Mouse (Mus musculus) heart, adult 2 months (tissue): Measurements from ENCODE around the gene Sdr39u1. TPM values are rescaled to one million over a fixed set of nuclear protein-coding genes. Genes with fewer than 3 reads are reported as not detected.

Experiments
- DNase-seq, 2 experiments: peaks; one replicate each; pipeline ENCODE4 v3.0.0; 2021
- H3K27ac ChIP-seq: fragments of 200-600 bp; 2 replicates; pipeline ENCODE4 v1.8.1; 2022
- H3K27me3 ChIP-seq: fragments of 200-500 bp; 2 replicates; pipeline ENCODE4 v1.6.1; 2012; ENCODE audit warnings: mild to moderate bottlenecking, low read length, inconsistent platforms, mixed read lengths; ENCODE audit not compliant: control insufficient read depth, insufficient read depth
- H3K36me3 ChIP-seq: fragments of 200-500 bp; 2 replicates; pipeline ENCODE4 v1.6.1; 2012; ENCODE audit warnings: low read length, inconsistent platforms; ENCODE audit not compliant: control insufficient read depth, insufficient read depth
- H3K4me1 ChIP-seq: fragments of 200-500 bp; 2 replicates; pipeline ENCODE4 v1.6.1; 2011; ENCODE audit warnings: low read length; ENCODE audit not compliant: control insufficient read depth, insufficient read depth
- H3K4me3 ChIP-seq: fragments of 200-600 bp; 2 replicates; pipeline ENCODE4 v1.8.1; 2022
- H3K79me2 ChIP-seq: fragments of 200-500 bp; replicated peaks from 2 replicates; pipeline ENCODE4 v1.6.1; 2012; ENCODE audit warnings: mild to moderate bottlenecking, inconsistent platforms, low read length, moderate library complexity, mixed read lengths; ENCODE audit not compliant: control insufficient read depth, insufficient read depth
- H3K9ac ChIP-seq: fragments of 200-500 bp; 2 replicates; pipeline ENCODE4 v1.6.1; 2012; ENCODE audit warnings: low read depth, mild to moderate bottlenecking, control low read depth, inconsistent platforms, low read length, mixed read lengths
- CTCF ChIP-seq: fragments of 200-600 bp; IDR thresholded peaks from 2 replicates; pipeline ENCODE4 v1.8.1; 2022; ENCODE audit warnings: antibody characterized with exemption, mild to moderate bottlenecking, moderate library complexity
- EP300 ChIP-seq: fragments of 200-500 bp; IDR thresholded peaks from 2 replicates; pipeline ENCODE4 v1.6.1; 2011; ENCODE audit warnings: low read depth, low read length, control low read depth; ENCODE audit not compliant: insufficient read depth
- POLR2A ChIP-seq: fragments of 200-500 bp; IDR thresholded peaks from 2 replicates; pipeline ENCODE4 v1.6.1; 2011; ENCODE audit warnings: mild to moderate bottlenecking, low read depth, low read length, control low read depth; ENCODE audit not compliant: insufficient read depth
- WGBS: fragments of 180-500 bp; shearing (Covaris S2); methylation state at CpG from one replicate; pipeline ENCODE4 v1.1.7; 2018; 5-methylcytosine and 5-hydroxymethylcytosine counted together
- intact Hi-C: fragments of 180-260 bp; cut with DNase I; formaldehyde crosslinking; loops from one replicate; pipeline ENCODE4 v1.15.1; 2025
- polyA plus RNA-seq: library from polyadenylated mRNA; depleted of rRNA; stranded (reverse); fragments of >200 nt; gene quantifications from 2 replicates; pipeline ENCODE4 v1.2.3, GENCODE M21; 2012
- total RNA-seq, 2 experiments: library from RNA; stranded (reverse); gene quantifications; 2 replicates each; pipeline ENCODE4 v1.2.3; 2021

Sdr39u1 gene
- total and polyA plus RNA-seq, 3 experiments = 112 to 142 (median 127) TPM

DNA sequence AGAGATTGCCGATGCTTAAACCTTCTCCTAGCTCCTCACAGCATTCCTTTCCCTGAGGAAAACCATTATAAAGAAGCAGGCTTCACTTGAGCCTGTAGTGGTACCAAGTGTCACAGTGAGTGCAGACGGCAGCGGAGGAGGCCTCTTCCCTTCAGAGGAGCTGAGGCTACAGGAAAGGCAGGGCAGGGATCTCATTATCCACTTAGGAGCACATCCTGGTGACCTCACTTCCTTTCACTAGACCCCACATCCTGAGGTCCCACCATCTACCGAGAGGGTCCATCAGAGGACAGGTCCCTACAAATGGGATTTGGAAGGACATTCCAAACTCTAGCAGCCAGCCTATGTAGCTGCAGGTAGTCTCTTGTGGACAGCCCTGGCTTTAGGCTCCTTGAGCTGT, 42.5 kb downstream of the Sdr39u1 start:
- peak overlapping the region; percentile 20; the same call in 1 of the 2 replicates for H3K4me3 ChIP-seq
- intact Hi-C loops = no loop called here
- 36% methylated on average over 4 of the region's 4 CpGs for WGBS
- peak overlapping the region; percentile 12; the same call in 1 of the 2 replicates for H3K27ac ChIP-seq
- peak overlapping the region; percentile 14; the same call in 1 of the 2 replicates for H3K9ac ChIP-seq
- no peak for TF ChIP-seq EP300
- TF ChIP-seq POLR2A = 0 out of 2 replicates have a peak, but pooled peaks have one; percentile 19
- TF ChIP-seq CTCF = no peak
- 0 out of 2 replicates have a peak, but pooled peaks cover 3% of the 10 kb centered on the region for H3K79me2 ChIP-seq
- peaks cover 11% of the 10 kb centered on the region for H3K4me1 ChIP-seq
- no peaks in the 10 kb centered on the region for H3K27me3 ChIP-seq
- no peak for DNase-seq
- no peaks in the 10 kb centered on the region for H3K36me3 ChIP-seq

DNA sequence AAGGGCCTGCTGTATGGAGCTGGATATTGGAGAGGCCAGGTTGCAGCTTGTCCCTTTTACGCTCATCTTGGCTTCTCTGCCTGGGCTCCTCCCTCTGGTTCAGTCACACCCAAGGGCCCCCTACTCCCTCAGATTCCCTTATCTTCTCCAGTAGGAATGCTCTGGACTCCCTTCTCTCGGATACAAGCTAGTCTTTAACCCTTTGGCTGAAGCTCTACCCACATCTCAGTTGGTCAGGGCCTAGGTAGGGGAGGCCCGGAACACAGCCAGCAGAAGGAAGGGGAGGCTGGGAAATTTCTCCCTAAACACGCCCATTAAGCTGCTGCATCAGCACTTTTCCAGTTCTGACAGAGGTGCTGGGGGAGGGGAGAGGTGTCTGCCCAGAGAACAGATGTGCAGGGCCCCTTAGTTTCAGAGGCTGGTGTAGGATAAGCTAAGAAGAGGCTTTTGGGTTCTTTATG, 45.0 kb downstream of the Sdr39u1 start:
- Histone ChIP-seq H3K27me3 (no peaks in the 10 kb centered on the region), H3K9ac (peak overlapping the region; percentile 86), H3K79me2 (0 out of 2 replicates have a peak, but pooled peaks cover 3% of the 10 kb centered on the region), H3K27ac (peak overlapping the region; percentile 82), H3K36me3 (no peaks in the 10 kb centered on the region), H3K4me3 (peak overlapping the region; percentile 71), H3K4me1 (peaks cover 11% of the 10 kb centered on the region)
- intact Hi-C loops = no loop called here
- DNase-seq = peak; percentile 47 to 49
- TF ChIP-seq POLR2A (no peak), CTCF (no peak), EP300 (no peak)
- 21% methylated on average over 4 of the region's 4 CpGs for WGBS

DNA sequence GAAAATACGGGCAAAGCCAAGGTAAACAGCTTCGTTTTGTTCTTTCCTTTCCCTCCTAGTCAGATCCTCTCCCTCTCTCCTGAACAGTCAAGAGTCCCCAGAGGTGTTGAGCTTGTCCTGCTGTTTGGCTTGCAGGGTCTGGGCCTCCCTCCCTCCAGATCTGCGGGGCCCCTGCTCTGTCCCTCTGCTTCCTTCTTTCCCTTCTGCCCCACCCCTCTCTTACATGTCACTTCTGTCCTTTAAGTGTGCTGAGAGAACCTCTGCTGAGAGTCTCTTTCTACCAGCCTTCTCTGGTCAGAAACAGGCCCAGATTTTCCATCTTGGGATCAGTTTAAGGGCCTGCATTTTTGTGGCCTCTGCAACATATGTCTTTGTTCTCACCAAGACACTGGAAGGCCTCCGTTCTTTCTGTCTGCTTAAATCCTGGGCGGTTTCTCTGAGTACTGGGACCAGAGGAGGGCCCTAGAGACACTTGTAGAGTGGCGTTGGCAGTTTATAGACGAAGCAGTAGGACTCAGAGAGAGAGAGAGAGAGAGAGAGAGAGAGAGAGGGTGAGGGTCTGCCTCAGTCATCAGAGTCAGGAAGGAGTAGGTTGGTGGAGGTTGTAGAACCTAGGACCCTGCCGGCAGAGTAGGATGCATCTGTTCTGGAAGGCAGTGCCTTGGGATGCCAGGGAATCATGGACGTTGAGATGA, 45.5 kb downstream of the Sdr39u1 start:
- H3K4me3 ChIP-seq = peak overlapping the region; percentile 71
- peak overlapping the region; percentile 82 for H3K27ac ChIP-seq
- peak in 1 of 2 experiments; percentile 55 for DNase-seq
- 14% methylated on average over 9 of the region's 9 CpGs for WGBS
- no peak for TF ChIP-seq EP300
- H3K79me2 ChIP-seq = 0 out of 2 replicates have a peak, but pooled peaks cover 3% of the 10 kb centered on the region
- H3K9ac ChIP-seq = peak overlapping the region; percentile 86
- intact Hi-C loops = no loop called here
- H3K27me3 ChIP-seq = no peaks in the 10 kb centered on the region
- H3K36me3 ChIP-seq = no peaks in the 10 kb centered on the region
- H3K4me1 ChIP-seq = peaks cover 11% of the 10 kb centered on the region

DNA sequence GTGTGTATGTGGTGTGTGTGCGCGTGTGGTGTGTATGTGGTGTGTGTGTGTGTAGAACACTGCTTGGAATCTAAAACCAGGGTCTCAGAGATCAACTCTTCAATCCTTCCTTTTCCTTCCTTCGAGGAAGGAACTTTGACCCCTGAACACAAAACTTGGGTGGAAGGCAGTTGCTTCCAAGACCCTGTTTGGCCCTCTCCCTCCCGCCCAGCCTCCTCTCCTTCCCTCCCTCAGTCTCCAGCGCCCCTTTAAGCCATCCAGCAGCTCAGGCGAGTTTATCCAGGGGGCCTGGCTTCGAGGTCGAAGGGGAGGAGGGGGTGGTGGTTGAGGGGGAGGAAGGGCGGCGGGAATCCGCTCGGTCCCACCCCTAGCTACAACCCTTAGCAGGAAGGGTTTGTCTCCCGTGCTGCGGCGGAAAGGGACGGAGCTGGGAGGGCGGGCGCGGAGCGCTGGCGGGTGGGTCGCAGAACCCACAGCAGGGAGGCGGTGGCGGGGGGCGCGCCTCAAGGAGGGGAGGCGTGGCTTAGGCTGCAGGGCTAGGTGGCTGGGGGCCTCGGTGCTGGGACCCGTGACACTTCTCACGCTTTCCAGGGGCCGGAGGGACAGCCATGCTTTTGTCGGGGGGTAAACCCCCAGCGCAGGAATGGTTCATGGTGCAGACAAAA, 46.3 kb downstream of the Sdr39u1 start, which contains the start of gene Nynrin:
Gene Nynrin (plus strand): TSS at position 390 of the 665 bp plus-strand sequence.
- Histone ChIP-seq H3K4me3 (peak within 1 kb of the TSS; percentile 71), H3K9ac (peak within 1 kb of the TSS; percentile 86), H3K27ac (peak within 1 kb of the TSS; percentile 82), H3K79me2 (0 out of 2 replicates have a peak, but pooled peaks cover 1% of the 10 kb centered on the region), H3K27me3 (no peaks in the 10 kb centered on the region), H3K36me3 (no peaks in the 10 kb centered on the region), H3K4me1 (peaks cover 11% of the 10 kb centered on the region)
- DNase-seq = peak; percentile 81 to 83
- no peak for TF ChIP-seq EP300
- TF ChIP-seq CTCF = no peak
- no peak for TF ChIP-seq POLR2A
- WGBS = 7% methylated on average over 30 of the region's 33 CpGs
- intact Hi-C loops = loop anchor here (2.0 kb wide), 1 partner anchor 19 kb away; no protein-coding TSS in a partner anchor

DNA sequence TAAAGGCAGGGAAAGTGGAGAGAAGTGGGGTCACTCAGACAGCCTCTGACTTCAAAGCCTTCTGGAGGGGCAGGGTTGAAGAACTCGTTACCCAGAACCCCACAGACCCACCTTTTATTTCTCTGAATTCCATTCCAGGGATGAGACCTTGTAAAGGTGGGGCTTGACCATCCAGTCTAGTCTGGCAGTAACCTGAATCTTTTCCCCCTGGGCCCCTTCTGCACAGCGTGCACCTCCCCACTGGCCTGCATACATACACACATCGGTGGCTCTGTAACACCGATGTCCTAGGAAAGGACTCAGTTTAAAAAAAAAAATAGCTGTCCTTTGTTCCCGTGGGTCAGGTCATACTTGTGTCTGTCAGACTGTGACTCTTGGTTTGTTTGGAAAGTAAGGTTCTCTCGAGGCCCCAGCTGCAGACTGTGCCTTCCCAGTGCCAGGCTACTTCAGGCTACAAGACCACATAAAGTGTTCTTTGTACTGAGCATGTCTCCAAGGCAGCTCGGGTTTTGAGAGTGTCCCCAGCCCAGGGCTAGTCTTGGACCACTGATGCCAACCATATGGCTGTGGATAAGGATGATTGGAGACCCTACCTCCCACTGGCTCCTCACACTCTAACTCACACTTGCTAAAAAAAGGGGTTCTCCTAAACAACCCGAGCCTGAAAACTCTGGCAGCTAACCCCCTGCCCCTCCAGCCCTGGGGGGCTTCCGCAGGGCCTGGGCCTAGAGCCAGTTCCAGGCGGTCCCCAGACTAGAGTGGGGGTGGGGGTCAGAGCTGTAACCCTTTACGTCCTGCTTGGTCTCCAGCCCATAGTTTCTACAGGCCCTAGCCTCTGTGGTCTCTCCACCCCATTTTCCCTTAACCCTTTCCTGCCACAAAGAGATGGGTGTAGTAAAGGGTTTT, 47.2 kb downstream of the Sdr39u1 start:
- H3K36me3 ChIP-seq = no peaks in the 10 kb centered on the region
- TF ChIP-seq CTCF = no peak
- H3K27me3 ChIP-seq = no peaks in the 10 kb centered on the region
- 0 out of 2 replicates have a peak overlapping the region, but pooled peaks have one; percentile 86 for H3K9ac ChIP-seq
- H3K79me2 ChIP-seq = 0 out of 2 replicates have a peak, but pooled peaks cover 1% of the 10 kb centered on the region
- no peak for DNase-seq
- WGBS = 35% methylated on average over 11 of the region's 11 CpGs
- peaks cover 10% of the 10 kb centered on the region for H3K4me1 ChIP-seq
- intact Hi-C loops = loop anchor here (2.0 kb wide), 1 partner anchor 18 kb away; no protein-coding TSS in a partner anchor
- no peak overlapping the region for H3K4me3 ChIP-seq
- peak overlapping the region; percentile 2 for H3K27ac ChIP-seq
